Mouse (Mus musculus) ZHBTc4 (cell line): ENCODE measurements around the gene Rgs3.

Experiments used
- DNase-seq: peaks from one replicate; pipeline ENCODE4 v3.0.0-alpha.2; 2011; ENCODE audit warnings: low read depth, low spot score

Gene Rgs3

DNA sequence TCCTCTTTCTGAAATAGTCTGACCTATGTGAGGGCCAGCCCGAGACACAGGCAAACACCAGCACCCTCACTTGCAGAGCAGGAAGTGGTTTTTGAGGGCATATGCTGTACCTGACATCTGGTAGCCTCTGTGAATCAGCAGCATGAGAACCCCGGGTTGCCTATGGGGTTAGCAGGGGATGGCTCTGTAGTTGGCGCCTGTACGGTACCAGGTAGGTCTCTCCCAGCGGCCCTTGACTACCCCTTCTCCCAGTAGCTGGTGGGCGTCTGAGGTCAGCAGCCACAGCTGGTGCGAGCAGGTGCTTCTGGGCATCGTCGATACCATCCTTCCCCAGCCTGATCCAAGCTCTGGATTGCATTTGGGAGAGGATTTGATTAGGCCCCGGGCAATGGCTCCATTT lies 125.6 kb downstream of the Rgs3 start:
- DNase-seq = no peak

- DNase-seq = no peak
These were observed 127.1 kb downstream of the Rgs3 start for GRCm38 (mm10) chr4:62686769-62687168.

GRCm38 (mm10) chr4:62688142-62688541 lies 128.5 kb downstream of the Rgs3 start:
- no peak for DNase-seq

- DNase-seq = no peak
These were observed 131.3 kb downstream of the Rgs3 start for GRCm38 (mm10) chr4:62690997-62691396.

- DNase-seq = peak; percentile 46
These were observed 132.0 kb downstream of the Rgs3 start for GRCm38 (mm10) chr4:62691625-62692024.

DNA sequence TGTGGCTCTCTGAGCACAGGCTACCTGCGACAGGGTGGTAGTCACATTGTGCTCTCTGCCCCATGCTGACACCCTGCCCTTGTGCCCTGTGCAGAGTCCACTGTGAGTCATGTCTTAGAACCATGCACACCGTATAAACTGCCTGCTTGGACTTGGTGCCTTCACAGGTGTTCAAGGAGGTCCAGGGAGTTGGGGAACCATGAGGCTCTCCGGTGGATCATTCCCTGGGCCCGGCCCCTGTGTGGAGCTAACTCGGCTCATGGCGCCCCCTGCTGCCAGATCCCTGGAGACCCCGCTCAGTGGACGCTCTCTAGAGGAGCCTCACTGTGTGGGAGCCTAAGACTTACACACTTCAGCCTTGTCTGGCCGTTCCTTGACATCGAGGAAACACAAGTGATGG lies 134.2 kb downstream of the Rgs3 start:
- DNase-seq = peak; percentile 81

- no peak for DNase-seq
These were observed 135.2 kb downstream of the Rgs3 start for GRCm38 (mm10) chr4:62694703-62695439.

- DNase-seq = peak; percentile 34
These were observed 135.9 kb downstream of the Rgs3 start for GRCm38 (mm10) chr4:62695523-62695922.

- DNase-seq = peak; percentile 87
These were observed 136.3 kb downstream of the Rgs3 start for GRCm38 (mm10) chr4:62695946-62696345.

GRCm38 (mm10) chr4:62696699-62697404 lies 137.2 kb downstream of the Rgs3 start:
- no peak for DNase-seq

- peak; percentile 84 for DNase-seq
These were observed 137.8 kb downstream of the Rgs3 start for GRCm38 (mm10) chr4:62697469-62697868.

- DNase-seq = no peak
These were observed 138.9 kb downstream of the Rgs3 start for GRCm38 (mm10) chr4:62698521-62698920.

GRCm38 (mm10) chr4:62699191-62699812 lies 139.7 kb downstream of the Rgs3 start:
- DNase-seq = peak; percentile 75

DNA sequence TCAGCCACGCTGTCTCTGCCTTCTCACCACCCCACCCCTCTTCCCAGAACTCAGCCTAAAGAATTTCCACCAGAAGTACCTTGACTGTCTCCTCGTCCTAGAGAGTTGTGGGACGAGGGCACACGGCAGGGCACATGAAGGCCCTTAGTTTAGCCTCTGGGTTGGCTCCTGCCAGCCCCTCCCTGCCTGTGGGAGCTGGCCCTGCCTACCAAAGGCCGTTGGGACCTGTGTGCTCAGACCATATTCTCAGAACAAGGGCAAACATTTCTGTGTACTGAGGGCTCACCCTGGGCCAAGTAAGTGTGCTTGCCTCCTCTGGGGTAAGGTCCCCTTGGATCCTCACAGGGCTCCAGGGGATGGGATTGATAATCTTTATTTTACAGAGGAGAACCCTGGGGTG lies 140.8 kb downstream of the Rgs3 start:
- no peak for DNase-seq

DNA sequence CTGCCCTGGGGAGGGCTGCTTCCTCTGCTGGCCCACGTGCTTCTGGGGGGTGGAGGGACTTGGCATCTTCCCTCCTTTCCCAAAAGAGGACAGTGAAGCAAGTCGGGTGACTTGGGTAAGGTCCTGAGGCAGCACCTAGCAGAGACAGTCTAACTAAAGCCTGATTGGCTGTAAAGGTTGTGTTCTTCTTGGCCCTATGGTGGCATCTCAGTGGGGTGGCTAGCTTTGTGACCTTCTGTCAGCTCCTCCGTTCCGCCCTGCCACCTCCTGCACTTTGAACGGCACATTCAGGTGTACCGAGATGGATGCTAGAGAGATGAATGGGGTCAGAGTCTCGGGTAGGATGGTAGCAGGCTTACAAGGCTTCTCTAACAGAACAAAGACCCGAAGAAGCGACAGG lies 143.5 kb downstream of the Rgs3 start:
- DNase-seq = no peak

GRCm38 (mm10) chr4:62704204-62704603 lies 144.6 kb downstream of the Rgs3 start:
- no peak for DNase-seq

DNA sequence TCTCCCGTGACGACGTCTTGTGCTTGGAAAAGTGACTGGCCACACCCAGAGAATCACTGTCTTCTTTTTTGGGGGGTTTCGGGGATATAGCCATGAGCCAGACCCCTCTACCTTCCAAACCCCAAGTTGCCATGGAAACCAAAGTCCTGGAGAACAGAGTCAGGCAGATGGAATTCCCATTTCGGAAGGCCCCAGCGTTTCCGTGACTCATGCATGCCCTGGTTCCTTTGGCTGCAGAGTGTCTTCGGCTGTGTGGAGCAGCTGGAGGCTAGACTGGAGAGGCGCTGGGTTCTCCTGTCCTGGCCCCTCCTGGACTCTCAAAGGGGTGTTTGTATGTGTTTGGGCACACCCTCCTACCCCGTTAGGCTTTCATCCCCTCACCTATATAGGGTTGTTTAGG lies 145.4 kb downstream of the Rgs3 start:
- no peak for DNase-seq

DNA sequence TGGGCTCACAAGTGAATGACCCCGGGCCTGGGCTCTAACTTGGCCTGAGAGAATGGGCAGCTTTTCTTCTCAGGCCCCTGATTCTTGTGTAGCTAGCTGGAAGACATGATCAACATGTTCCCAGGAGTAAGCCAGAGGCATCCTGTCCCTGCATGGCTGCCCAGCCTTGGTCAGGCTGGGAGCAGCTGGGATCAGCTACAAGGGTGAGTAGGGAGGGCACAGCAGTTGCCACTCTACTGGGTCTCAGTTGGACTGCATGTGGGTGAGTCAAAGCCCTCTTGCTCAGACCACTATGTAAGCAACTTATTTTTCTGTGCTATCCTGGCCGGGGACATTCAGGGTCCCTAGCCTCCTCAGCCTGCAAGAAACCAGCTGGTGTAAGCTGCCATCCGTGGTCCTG lies 146.1 kb downstream of the Rgs3 start:
- DNase-seq = no peak

DNA sequence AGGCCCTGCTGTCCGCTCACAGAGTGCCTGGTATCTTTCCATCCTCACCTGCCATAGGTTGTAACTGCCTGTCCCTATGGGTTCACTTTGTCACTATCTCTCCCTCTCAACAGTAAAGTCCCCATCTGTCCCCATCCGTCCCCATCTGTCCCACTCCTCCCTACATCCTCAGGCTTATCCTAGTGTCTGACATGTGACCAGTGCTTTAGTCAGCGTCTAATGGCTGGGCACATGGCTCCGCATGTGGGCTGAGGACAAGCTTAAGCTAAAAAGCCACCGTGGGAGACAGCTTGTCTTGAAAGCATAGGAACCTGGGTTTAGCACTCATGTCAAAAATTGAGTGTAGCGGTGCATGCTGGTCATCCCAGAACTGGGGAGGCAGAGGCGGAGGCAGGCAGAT lies 148.4 kb downstream of the Rgs3 start:
- DNase-seq = no peak

GRCm38 (mm10) chr4:62708994-62709393 lies 149.3 kb downstream of the Rgs3 start:
- DNase-seq = no peak

GRCm38 (mm10) chr4:62709448-62709847 lies 149.8 kb downstream of the Rgs3 start:
- DNase-seq = no peak

GRCm38 (mm10) chr4:62711159-62711558 lies 151.5 kb downstream of the Rgs3 start:
- no peak for DNase-seq

DNA sequence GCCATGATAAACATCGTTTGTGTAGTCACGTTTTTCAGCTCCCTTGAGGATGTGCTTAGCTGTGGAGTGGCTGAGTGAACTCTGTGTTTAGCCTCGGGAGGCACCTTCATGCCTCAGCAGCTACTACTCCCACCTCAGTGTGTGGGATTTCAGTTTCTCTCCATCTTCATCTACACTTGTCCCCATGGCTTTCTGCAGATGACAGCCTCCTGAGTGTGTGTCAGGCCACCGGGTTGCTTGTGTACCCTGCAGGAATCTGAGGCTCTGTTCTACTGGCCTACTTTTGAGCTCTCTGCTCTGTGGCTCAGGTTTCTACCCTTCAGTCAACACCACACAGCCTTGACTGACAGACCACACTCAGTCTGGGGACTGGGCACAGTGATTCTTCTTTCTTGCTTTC lies 151.9 kb downstream of the Rgs3 start:
- DNase-seq = no peak
